19 mouse cellular contexts compared by ENCODE assay signal in the genomic region with DNA sequence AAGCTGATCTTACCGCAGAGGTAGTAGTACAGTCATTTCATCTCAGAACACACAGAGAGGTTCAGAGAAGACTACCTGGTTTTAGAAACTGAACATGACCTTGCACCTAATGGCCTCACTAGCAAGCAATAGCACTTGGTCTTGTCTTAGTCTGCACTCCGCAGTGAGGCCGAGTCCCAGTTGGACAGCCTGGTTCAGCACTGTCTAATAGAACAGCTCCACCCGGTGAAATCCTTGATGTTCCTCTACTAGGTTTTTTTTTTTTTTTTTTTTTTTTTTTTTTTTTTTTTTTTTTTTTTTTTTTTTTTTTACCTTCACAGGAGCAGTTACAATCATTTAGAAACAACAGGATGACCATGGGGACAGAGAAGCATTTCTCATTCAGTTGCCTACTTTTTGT. TPM values are rescaled to one million over a fixed set of nuclear protein-coding genes. Genes with fewer than 3 reads are reported as not detected.
DNase-seq lines count a peak whose midpoint lies in the region; ATAC-seq and TF ChIP-seq lines count a peak whose summit lies in the region.
"Had no signal": no experiment of that assay in that cellular context is flagged by ENCODE, and none has a peak within 500 bp of the region (broad histone marks: within the 10 kb centered on the region; RNA-seq: fewer than 3 reads in every experiment).

No protein-coding gene starts in this region.

- no peaks in the 10 kb centered on the region for H3K27me3 ChIP-seq in lung, embryonic 14.5 days (ENCODE audit: insufficient read depth, low read length)
- no peaks in the 10 kb centered on the region for H3K27me3 ChIP-seq in heart, embryonic 11.5 days (ENCODE audit: control insufficient read depth, insufficient read depth, low read length)
- H3K27me3 ChIP-seq: heart, embryonic 13.5 days; liver, embryonic 15.5 days had no signal

- no peaks in the 10 kb centered on the region for H3K36me3 ChIP-seq in lung, embryonic 14.5 days (ENCODE audit: insufficient read depth)
- H3K36me3 ChIP-seq in heart, embryonic 11.5 days (ENCODE audit: control insufficient read depth, insufficient read depth, low read length): no peaks in the 10 kb centered on the region
- H3K36me3 ChIP-seq: forebrain, embryonic 10.5 days; heart, embryonic 13.5 days; liver, embryonic 15.5 days had no signal

- H3K4me2 ChIP-seq in lung, embryonic 14.5 days: no peak overlapping the region
- no peak overlapping the region for H3K4me2 ChIP-seq in heart, embryonic 11.5 days
- H3K4me2 ChIP-seq: heart, embryonic 13.5 days; liver, embryonic 15.5 days had no signal

- no peak overlapping the region for H3K9ac ChIP-seq in lung, embryonic 14.5 days
- no peak overlapping the region for H3K9ac ChIP-seq in heart, embryonic 11.5 days (ENCODE audit: low read depth, low read length)
- H3K9ac ChIP-seq: heart, embryonic 13.5 days; liver, embryonic 15.5 days had no signal

- DNase-seq in adrenal gland, postnatal 14 days: peak; percentile 31
- no peak for DNase-seq in adrenal gland, postnatal 25 days
- peak; percentile 78 for DNase-seq in lung, embryonic 14.5 days
- DNase-seq in lung, postnatal 25 days (ENCODE audit: low spot score): no peak
- DNase-seq in ZHBTc4 (ENCODE audit: low read depth, low spot score): peak; percentile 44
- peak; percentile 45 for DNase-seq in mesoderm, embryonic 11.5 days (ENCODE audit: low read depth, low spot score)
- DNase-seq: cerebellum, postnatal 14 days; gastrocnemius, postnatal 36 days; left cerebral cortex, postnatal 4 days; lung, postnatal 36 days; midbrain, embryonic 14.5 days; right cerebral cortex, postnatal 4 days; thymus, postnatal 14 days had no signal

- no peak for ATAC-seq in lung, embryonic 14.5 days (ENCODE audit: insufficient read depth)
- ATAC-seq in megakaryocyte-erythroid progenitor cell, adult 5-6 weeks (replicated peaks; ENCODE audit: low FRiP score, low TSS enrichment, poor library complexity, severe bottlenecking): no peak
- no peak for ATAC-seq in heart, embryonic 11.5 days (replicated peaks; ENCODE audit: insufficient number of reproducible peaks, low FRiP score, low TSS enrichment)
- ATAC-seq: intestine, embryonic 16.5 days had no signal

- WGBS in lung, embryonic 14.5 days: 62% methylated on average over 4 of the region's 4 CpGs
- WGBS in heart, embryonic 11.5 days (ENCODE audit: insufficient replicate concordance): 63% methylated on average over 4 of the region's 4 CpGs

- no peaks in the 10 kb centered on the region for H3K4me1 ChIP-seq in lung, embryonic 14.5 days (ENCODE audit: insufficient read depth)
- H3K4me1 ChIP-seq in heart, embryonic 11.5 days (ENCODE audit: control insufficient read depth, insufficient read depth, low read length): no peaks in the 10 kb centered on the region
- H3K4me1 ChIP-seq: forebrain, embryonic 10.5 days; heart, embryonic 13.5 days; liver, embryonic 15.5 days had no signal

- H3K9me3 ChIP-seq in lung, embryonic 14.5 days (ENCODE audit: low read depth, low read length): no peaks in the 10 kb centered on the region
- H3K9me3 ChIP-seq in heart, embryonic 11.5 days (replicated peaks; ENCODE audit: control insufficient read depth, low read length): no peaks in the 10 kb centered on the region
- H3K9me3 ChIP-seq: forebrain, embryonic 10.5 days; heart, embryonic 13.5 days; liver, embryonic 15.5 days had no signal

- no peak for TF ChIP-seq CTCF in lung, embryonic 14.5 days (IDR thresholded peaks at IDR 0.05; ENCODE audit: low read depth)

- H3K4me3 ChIP-seq in lung, embryonic 14.5 days (ENCODE audit: low read depth, low read length): no peak overlapping the region
- H3K4me3 ChIP-seq in heart, embryonic 11.5 days (ENCODE audit: low read depth, low read length): no peak overlapping the region
- H3K4me3 ChIP-seq: forebrain, embryonic 10.5 days; heart, embryonic 13.5 days; liver, embryonic 15.5 days had no signal

- H3K27ac ChIP-seq in lung, embryonic 14.5 days (ENCODE audit: low read depth): no peak overlapping the region
- no peak overlapping the region for H3K27ac ChIP-seq in heart, embryonic 11.5 days (ENCODE audit: low read depth, low read length)
- H3K27ac ChIP-seq: forebrain, embryonic 10.5 days; heart, embryonic 13.5 days; liver, embryonic 15.5 days had no signal

RNA-seq across cellular contexts. Expression of a gene that starts 19.3 kb away (rescaled TPM):
- total RNA-seq in adrenal gland, postnatal 14 days (2021): 0.96 and 1.3 TPM in 2 replicates
- total RNA-seq in adrenal gland, postnatal 25 days (2021): 0.48 and 0.64 TPM in 2 replicates
- 1.4 TPM in 2 replicates for polyA plus RNA-seq in lung, embryonic 14.5 days (2014; fragmentation: Nextera tagmentation; extraction: Ambion mirVana)
- total RNA-seq in megakaryocyte-erythroid progenitor cell, adult 5-6 weeks (2014; fragmentation: Nextera tagmentation): not detected in 2 replicates
- total RNA-seq in megakaryocyte-erythroid progenitor cell, adult 5-6 weeks (2017): not detected in 2 replicates
- 0.79 and 1.1 TPM in 2 replicates for polyA plus RNA-seq in heart, embryonic 11.5 days (2014; fragmentation: Nextera tagmentation; extraction: Ambion mirVana)

Comparison
In these comparisons a context has a peak if more than half of its experiments do, and no peak if none do; other contexts are left out.
1. DNase-seq: peak in adrenal gland, postnatal 14 days (single experiment), lung, embryonic 14.5 days (single experiment), ZHBTc4 (single experiment) and mesoderm, embryonic 11.5 days (single experiment); none in adrenal gland, postnatal 25 days (single experiment) and lung, postnatal 25 days (single experiment).